Mouse (Mus musculus) E14TG2a.4 (cell line): ENCODE results near the gene Cfap20.

Source experiments
- CTCF ChIP-seq: conservative IDR thresholded peaks from 2 replicates; pipeline ENCODE4 v1.5.1; 2014; ENCODE audit warnings: low read length
- POU5F1 ChIP-seq: IDR thresholded peaks from 2 replicates; pipeline ENCODE4 v1.6.1; 2014; ENCODE audit warnings: low read length, borderline replicate concordance

DNA sequence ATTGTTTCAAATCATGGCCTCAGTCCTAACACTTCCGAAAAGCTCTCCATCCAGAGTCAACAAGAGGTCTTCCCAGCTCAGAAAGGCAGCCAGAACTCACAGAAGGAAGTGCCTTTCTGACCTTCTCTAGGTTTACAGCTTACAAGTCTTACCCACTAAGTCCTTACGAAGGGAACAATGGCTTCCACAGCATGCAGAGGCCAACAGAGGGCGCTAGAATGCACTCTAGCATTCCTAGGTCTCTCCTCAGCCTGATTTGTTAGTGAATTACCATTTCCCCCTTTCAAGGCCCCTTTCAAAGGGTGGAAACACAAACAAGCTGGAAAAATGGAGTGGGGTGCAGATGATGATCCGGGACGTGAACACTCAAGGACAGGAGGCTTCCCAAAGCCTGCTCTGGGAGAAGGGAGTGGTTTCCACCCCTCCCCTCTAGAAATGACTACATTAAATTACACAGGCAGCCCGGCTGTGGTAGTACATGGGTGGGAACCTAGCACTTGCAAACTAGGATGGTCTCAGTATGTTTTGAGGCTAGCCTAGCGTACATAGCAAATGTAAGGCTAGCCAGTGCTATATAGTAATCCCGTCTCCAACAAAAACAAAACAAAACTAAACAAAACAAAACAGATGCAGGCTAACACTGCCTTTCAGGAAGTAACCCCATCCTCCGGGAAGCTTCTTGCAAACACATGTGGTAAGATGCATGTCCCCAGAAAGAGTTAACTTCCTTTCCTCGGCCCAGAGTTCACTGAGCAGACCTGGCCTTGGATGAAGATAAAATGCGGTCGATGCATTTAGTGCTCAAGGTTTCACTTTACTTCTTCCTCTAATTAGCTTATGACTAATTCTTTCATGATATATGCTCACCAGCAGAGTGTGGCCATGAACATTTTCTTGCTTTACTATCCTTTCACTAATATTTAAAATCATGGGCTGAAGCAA is 6.8 kb downstream of the Cfap20 start:
- peak; percentile 98 for TF ChIP-seq CTCF
- TF ChIP-seq POU5F1, result no peak
